Mouse (Mus musculus) CH12.LX (cell line): ENCODE measurements around the gene Gad1. TPM values are rescaled to one million over a fixed set of nuclear protein-coding genes. Genes with fewer than 3 reads are reported as not detected.

Experiments used
- DNase-seq: peaks from one replicate; pipeline ENCODE4 v3.0.0-alpha.2; 2013; ENCODE audit errors: extremely low read depth
- H3K27ac ChIP-seq: 2 replicates; pipeline ENCODE4 v1.5.1; 2012; ENCODE audit warnings: low read depth, mild to moderate bottlenecking, control low read depth, moderate library complexity; ENCODE audit not compliant: insufficient read depth
- H3K27me3 ChIP-seq: replicated peaks from 2 replicates; pipeline ENCODE3; 2012; ENCODE audit warnings: inconsistent platforms
- H3K36me3 ChIP-seq, 2 experiments: replicated peaks in 1 of 2; 2 replicates each; pipeline versions ENCODE3 to v1.6.1; 2012; ENCODE audit warnings: inconsistent platforms in 1 of 2, low read length in 1 of 2, mild to moderate bottlenecking in 1 of 2, mixed read lengths in 1 of 2, moderate library complexity in 1 of 2; ENCODE audit not compliant: control insufficient read depth in 1 of 2, insufficient read depth in 1 of 2
- H3K4me1 ChIP-seq, 2 experiments: 2 replicates each; pipeline ENCODE4 v1.6.1; 2012; ENCODE audit warnings: inconsistent platforms in 1 of 2, moderate library complexity in 1 of 2; ENCODE audit not compliant: insufficient read depth in 2 of 2, control insufficient read depth in 1 of 2
- H3K4me2 ChIP-seq: 2 replicates; pipeline ENCODE4 v1.6.1; 2012; ENCODE audit warnings: low read depth, mild to moderate bottlenecking, control low read depth; ENCODE audit not compliant: poor library complexity, insufficient read depth, severe bottlenecking
- H3K4me3 ChIP-seq, 3 experiments: fragments of 150-350 bp in 1 of 3; sonication (generic) in 1 of 3; replicated peaks in 1 of 3; 2 replicates each; pipeline versions ENCODE3 to v1.5.1; 2011 to 2012; ENCODE audit warnings: low read depth in 2 of 3, low read length in 2 of 3, mild to moderate bottlenecking in 2 of 3, moderate library complexity in 2 of 3, control low read depth in 1 of 3, improper control_type of control experiment in 1 of 3, inconsistent platforms in 1 of 3, mixed read lengths in 1 of 3; ENCODE audit not compliant: poor library complexity in 1 of 3
- H3K79me2 ChIP-seq: replicated peaks from 2 replicates; pipeline ENCODE4 v1.6.1; 2012; ENCODE audit warnings: mild to moderate bottlenecking, moderate library complexity; ENCODE audit not compliant: control insufficient read depth, poor library complexity, insufficient read depth, severe bottlenecking; ENCODE audit errors: extremely low read depth
- H3K9ac ChIP-seq: 2 replicates; pipeline ENCODE4 v1.6.1; 2012; ENCODE audit warnings: low read depth, mild to moderate bottlenecking, control low read depth, moderate library complexity; ENCODE audit not compliant: insufficient read depth
- H3K9me3 ChIP-seq: replicated peaks from 2 replicates; pipeline ENCODE3; 2012; ENCODE audit warnings: low read length, inconsistent platforms, mixed read lengths
- BHLHE40 ChIP-seq: IDR thresholded peaks from 2 replicates; pipeline ENCODE4 v1.6.1; 2011; ENCODE audit warnings: mild to moderate bottlenecking, low read depth, low read length, improper control_type of control experiment
- CHD2 ChIP-seq: IDR thresholded peaks from 2 replicates; pipeline ENCODE4 v1.6.1; 2011; ENCODE audit warnings: low read length, improper control_type of control experiment
- CTCF ChIP-seq, 2 experiments: IDR thresholded peaks in 1 of 2; conservative IDR thresholded peaks in 1 of 2; 2 replicates each; pipeline ENCODE4 v1.5.1; 2011 to 2012; ENCODE audit warnings: low read depth in 2 of 2, low read length in 2 of 2, improper control_type of control experiment in 1 of 2, inconsistent platforms in 1 of 2, mild to moderate bottlenecking in 1 of 2, moderate library complexity in 1 of 2
- E2F4 ChIP-seq: IDR thresholded peaks from 2 replicates; pipeline ENCODE4 v1.6.1; 2011; ENCODE audit warnings: low read depth, low read length, improper control_type of control experiment; ENCODE audit not compliant: insufficient replicate concordance
- ELF1 ChIP-seq: IDR thresholded peaks from 2 replicates; pipeline ENCODE4 v1.6.1; 2014; ENCODE audit warnings: low read depth, mild to moderate bottlenecking, inconsistent platforms, low read length, improper control_type of control experiment
- ETS1 ChIP-seq: conservative IDR thresholded peaks from 2 replicates; pipeline ENCODE4 v1.6.1; 2012; ENCODE audit warnings: low read depth, mild to moderate bottlenecking, inconsistent platforms, low read length, improper control_type of control experiment, moderate library complexity
- GABPA ChIP-seq: IDR thresholded peaks from 2 replicates; pipeline ENCODE4 v1.6.1; 2012; ENCODE audit warnings: low read depth, low read length, improper control_type of control experiment, inconsistent platforms; ENCODE audit not compliant: insufficient replicate concordance
- IRF4 ChIP-seq: IDR thresholded peaks from 2 replicates; pipeline ENCODE4 v1.6.1; 2014; ENCODE audit warnings: low read depth, mild to moderate bottlenecking, inconsistent platforms, low read length, improper control_type of control experiment
- JUN ChIP-seq: IDR thresholded peaks from 2 replicates; pipeline ENCODE4 v1.6.1; 2011; ENCODE audit warnings: low read depth, mild to moderate bottlenecking, low read length, improper control_type of control experiment, moderate library complexity; ENCODE audit not compliant: insufficient read depth
- JUND ChIP-seq: conservative IDR thresholded peaks from 2 replicates; pipeline ENCODE4 v1.6.1; 2011; ENCODE audit warnings: low read depth, low read length, improper control_type of control experiment
- MAFK ChIP-seq: IDR thresholded peaks from 2 replicates; pipeline ENCODE4 v1.6.1; 2011; ENCODE audit warnings: low read length, improper control_type of control experiment; ENCODE audit not compliant: insufficient replicate concordance
- MEF2A ChIP-seq: IDR thresholded peaks from 2 replicates; pipeline ENCODE4 v1.6.1; 2014; ENCODE audit warnings: low read depth, mild to moderate bottlenecking, inconsistent platforms, low read length, improper control_type of control experiment, borderline replicate concordance
- NRF1 ChIP-seq: IDR thresholded peaks from 2 replicates; pipeline ENCODE4 v1.6.1; 2014; ENCODE audit warnings: low read depth, mild to moderate bottlenecking, inconsistent platforms, low read length, improper control_type of control experiment, moderate library complexity
- PAX5 ChIP-seq: IDR thresholded peaks from 2 replicates; pipeline ENCODE4 v1.6.1; 2012; ENCODE audit warnings: low read length, inconsistent platforms, mixed read lengths
- POLR2A ChIP-seq: IDR thresholded peaks from 2 replicates; pipeline ENCODE4 v1.6.1; 2011; ENCODE audit warnings: low read depth, mild to moderate bottlenecking, improper control_type of control experiment, low read length
- POLR2AphosphoS2 ChIP-seq: IDR thresholded peaks from 2 replicates; pipeline ENCODE4 v1.6.1; 2011; ENCODE audit warnings: low read depth, low read length, improper control_type of control experiment
- RAD21 ChIP-seq: IDR thresholded peaks from 2 replicates; pipeline ENCODE4 v1.6.1; 2011; ENCODE audit warnings: low read depth, mild to moderate bottlenecking, low read length, improper control_type of control experiment, moderate library complexity
- RCOR1 ChIP-seq: conservative IDR thresholded peaks from 2 replicates; pipeline ENCODE4 v1.6.1; 2012; ENCODE audit warnings: low read depth, mild to moderate bottlenecking, inconsistent platforms, low read length, improper control_type of control experiment
- USF2 ChIP-seq: conservative IDR thresholded peaks from 2 replicates; pipeline ENCODE4 v1.6.1; 2011; ENCODE audit warnings: low read depth, low read length, improper control_type of control experiment
- ZC3H11A ChIP-seq: IDR thresholded peaks from 2 replicates; pipeline ENCODE4 v1.6.1; 2012; ENCODE audit warnings: low read depth, mild to moderate bottlenecking, inconsistent platforms, low read length, improper control_type of control experiment
- ZNF384 ChIP-seq: IDR thresholded peaks from 2 replicates; pipeline ENCODE4 v1.6.1; 2012; ENCODE audit warnings: low read depth, low read length, improper control_type of control experiment, inconsistent platforms
- dilution Hi-C: fragments of 300-500 bp; cut with MboI; formaldehyde crosslinking; loops from 2 replicates; pipeline ENCODE4 v1.14.3; 2020; ENCODE audit warnings: low sequenced_read_pairs; ENCODE audit not compliant: extremely low pct_unique_long_range_greater_than_20kb, extremely low pct_ligation_motif_present
- in situ Hi-C: fragments of 300-500 bp; cut with MboI; formaldehyde crosslinking; loops from 3 replicates; pipeline ENCODE4 v1.14.3; 2019; ENCODE audit warnings: low sequenced_read_pairs, low pct_ligation_motif_present, low pct_unique_long_range_greater_than_20kb, mixed read lengths
- polyA plus RNA-seq: library from polyadenylated mRNA; unstranded; fragments of >175 nt; gene quantifications from 2 replicates; pipeline ENCODE4 v1.2.1, GENCODE M21; 2012; ENCODE audit warnings: low read depth; ENCODE audit not compliant: insufficient read length
- total RNA-seq, 2 experiments: library from RNA; depleted of rRNA; stranded (reverse); fragments of 300-350 nt in 1 of 2; fragments of >200 nt in 1 of 2; gene quantifications; 2 replicates each; pipeline ENCODE4 v1.2.3; 2012 to 2014

Gene Gad1
- total RNA-seq (2012; rRNA removed) = 0.50 and 1.4 TPM in 2 replicates
- total RNA-seq (2014; rRNA removed) = 1.7 and 1.9 TPM in 2 replicates
- polyA plus RNA-seq = 1.2 and 1.3 TPM in 2 replicates

DNA sequence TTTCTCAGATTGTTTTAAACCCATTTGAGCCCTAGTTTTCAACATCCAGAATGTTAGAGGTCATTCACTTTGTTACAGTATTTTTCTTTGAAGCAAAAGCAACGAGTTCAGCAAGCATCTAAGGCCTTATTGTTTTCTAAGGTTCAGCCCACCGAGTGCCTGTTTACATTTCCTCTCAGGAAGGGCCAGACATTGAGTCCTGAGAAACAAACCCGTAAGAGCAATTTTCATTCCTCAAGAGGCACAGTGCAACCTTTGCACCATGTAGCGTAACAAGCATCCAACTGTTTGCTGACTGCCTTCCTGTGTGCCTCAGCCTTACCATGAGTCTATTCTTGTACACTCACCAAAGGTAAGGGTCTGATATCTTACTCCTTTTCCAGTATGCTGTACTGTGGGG lies at the start of gene Gad1:
Gad1 (plus strand) TSS at position 301 of the 400 bp plus-strand sequence.
- H3K4me1 ChIP-seq = peaks cover 7 to 56% of the 10 kb centered on the region in 2 experiments
- H3K36me3 ChIP-seq = no peaks in the 10 kb centered on the region
- H3K9me3 ChIP-seq = no peaks in the 10 kb centered on the region
- H3K4me2 ChIP-seq = no peak within 1 kb of the TSS
- H3K9ac ChIP-seq = no peak within 1 kb of the TSS
- H3K27ac ChIP-seq = no peak within 1 kb of the TSS
- H3K27me3 ChIP-seq = no peaks in the 10 kb centered on the region
- TF ChIP-seq RCOR1 (no peak), MAFK (no peak), ETS1 (no peak), IRF4 (no peak), MEF2A (no peak), E2F4 (no peak), PAX5 (no peak), BHLHE40 (no peak), ZC3H11A (no peak), CHD2 (no peak), ELF1 (no peak), NRF1 (no peak), POLR2A (no peak)
- in situ Hi-C loops = loop anchor here (25.0 kb wide), 1 partner anchor 415 kb away; no protein-coding TSS in a partner anchor
- DNase-seq = no peak
- H3K4me3 ChIP-seq = no peak within 1 kb of the TSS
- H3K79me2 ChIP-seq = no peaks in the 10 kb centered on the region
- dilution Hi-C loops = no loop called here

DNA sequence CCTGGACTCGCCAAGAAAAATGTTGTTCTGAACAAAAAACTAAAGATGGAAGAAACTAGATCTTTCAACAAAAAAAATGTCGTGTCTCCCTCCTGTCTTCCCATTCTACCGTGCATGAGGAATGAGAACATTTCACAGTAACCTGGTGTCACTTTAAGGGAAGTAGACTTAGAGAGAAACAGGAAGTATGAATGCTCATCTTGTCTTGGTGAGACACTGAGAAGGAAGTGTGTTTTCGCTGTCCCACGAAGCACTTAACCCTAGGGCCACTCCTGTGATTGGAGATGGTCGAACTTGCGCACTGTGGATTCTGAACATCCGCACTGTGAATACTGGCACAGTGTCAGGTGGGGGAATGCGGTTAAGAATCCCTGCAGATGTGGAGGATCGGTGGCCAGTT lies 49.4 kb upstream of the Gad1 start:
- in situ Hi-C loops (no loop called here), dilution Hi-C loops (no loop called here)
- Histone ChIP-seq H3K4me3 (no peak overlapping the region), H3K79me2 (no peaks in the 10 kb centered on the region), H3K27me3 (no peaks in the 10 kb centered on the region), H3K27ac (no peak overlapping the region), H3K4me1 (peaks cover 4 to 21% of the 10 kb centered on the region in 2 experiments; a peak in 2 of 4 replicates), H3K36me3 (no peaks in the 10 kb centered on the region), H3K9me3 (no peaks in the 10 kb centered on the region), H3K4me2 (no peak overlapping the region), H3K9ac (no peak overlapping the region)
- TF ChIP-seq POLR2AphosphoS2 (no peak), ELF1 (peak; percentile 44)
- peak; percentile 6 for DNase-seq

- Histone ChIP-seq H3K9ac (no peak overlapping the region), H3K27ac (no peak overlapping the region), H3K79me2 (no peaks in the 10 kb centered on the region), H3K27me3 (no peaks in the 10 kb centered on the region), H3K4me1 (peaks cover 4 to 21% of the 10 kb centered on the region in 2 experiments; a peak in 2 of 4 replicates), H3K9me3 (peaks cover 2% of the 10 kb centered on the region), H3K36me3 (no peaks in the 10 kb centered on the region), H3K4me3 (no peak overlapping the region), H3K4me2 (peak overlapping the region; percentile 65; the same call in 1 of the 2 replicates)
- in situ Hi-C loops (no loop called here), dilution Hi-C loops (no loop called here)
- TF ChIP-seq USF2 (no peak), ZC3H11A (no peak), JUN (no peak), GABPA (no peak), CTCF (conservative IDR thresholded peaks at IDR 0.05 in 1 of 2, IDR thresholded peaks at IDR 0.05 in 1 of 2; ENCODE audit: low read depth in 2 of 2, low read length in 2 of 2) (peak in 1 of 2 experiments; percentile 9; a peak in 1 of 4 replicates), RCOR1 (no peak), RAD21 (peak; percentile 20), BHLHE40 (no peak), JUND (no peak), ZNF384 (no peak)
- DNase-seq = no peak
Observed at GRCm38 (mm10) chr2:70505229-70505628, 47.6 kb upstream of the Gad1 start.
